Mouse (Mus musculus): ENCODE measurements around the gene Supt6. TPM values are rescaled to one million over a fixed set of nuclear protein-coding genes. Genes with fewer than 3 reads are reported as not detected.
"Not testable (repeated sequence)": the region's sequence is repeated elsewhere in the genome, so short reads cannot be mapped to it uniquely, and the experiment has no call there.

The Supt6 gene
- 17.4 and 19.8 TPM in 2 replicates for polyA plus RNA-seq (2012; rRNA removed)

DNA sequence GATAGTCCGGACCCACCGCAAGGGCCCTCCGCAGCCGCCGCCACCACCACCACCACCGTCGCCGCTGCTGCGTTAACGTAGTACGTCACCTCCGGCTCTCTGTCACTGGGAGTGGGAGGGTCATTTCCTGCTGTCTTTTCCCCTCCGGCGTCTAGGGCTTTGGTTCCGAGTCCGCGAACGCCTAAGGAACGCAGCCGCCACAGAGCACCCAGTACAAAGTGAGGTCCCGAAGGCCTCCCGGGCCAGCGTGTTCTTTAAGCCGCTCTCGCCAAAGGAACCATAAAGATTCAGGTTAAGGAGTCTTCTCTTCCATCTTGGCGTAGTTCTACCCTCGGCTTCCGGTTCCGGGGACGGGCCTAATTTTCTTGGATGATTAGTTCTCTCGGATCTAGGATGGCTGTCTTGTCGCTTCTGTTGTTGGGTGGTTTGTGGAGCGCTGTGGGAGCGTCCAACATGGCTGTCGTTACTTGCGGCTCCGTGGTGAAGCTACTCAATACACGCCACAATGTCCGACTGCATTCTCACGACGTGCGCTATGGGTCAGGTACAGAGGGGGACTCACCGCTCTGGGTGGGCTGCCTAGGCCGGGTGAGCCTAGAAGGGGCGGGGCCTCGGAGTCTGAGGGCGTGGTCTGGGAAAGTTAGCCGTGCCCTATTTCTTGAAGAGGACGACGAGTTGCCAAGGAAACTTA, at the start of gene Supt6, which contains the start of gene Sdf2:
Gene Supt6, minus strand, starts transcription at position 361 of the 691 bp plus-strand sequence.
Gene Sdf2, plus strand, starts transcription at position 120 of the 691 bp plus-strand sequence.
- under 1% methylated on average over 50 of the region's 50 CpGs for WGBS
- DNase-seq (ENCODE audit: low read depth, low spot score) = peak; percentile 93

DNA sequence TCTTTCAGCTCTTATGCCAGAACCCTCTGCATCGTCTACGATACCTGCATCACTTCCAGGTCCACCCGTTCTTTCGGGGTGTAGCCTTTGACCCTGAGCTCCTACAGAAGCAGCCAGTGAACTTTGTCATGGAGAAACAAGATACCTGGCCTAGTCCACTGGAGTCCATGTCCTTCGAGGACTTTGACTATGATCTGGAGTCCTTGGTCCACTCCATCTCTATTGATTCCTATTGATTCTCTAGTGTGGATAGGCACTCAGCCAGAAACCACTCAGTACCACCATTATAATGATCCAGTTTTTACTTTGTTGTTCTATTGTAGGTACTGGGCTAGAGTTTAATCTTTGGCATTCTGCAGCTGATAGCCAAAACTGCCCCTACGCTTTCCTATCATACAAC, 48.8 kb upstream of the Supt6 start:
- no peak for DNase-seq (ENCODE audit: low read depth, low spot score)
- 88% methylated on average over 6 of the region's 6 CpGs for WGBS

DNA sequence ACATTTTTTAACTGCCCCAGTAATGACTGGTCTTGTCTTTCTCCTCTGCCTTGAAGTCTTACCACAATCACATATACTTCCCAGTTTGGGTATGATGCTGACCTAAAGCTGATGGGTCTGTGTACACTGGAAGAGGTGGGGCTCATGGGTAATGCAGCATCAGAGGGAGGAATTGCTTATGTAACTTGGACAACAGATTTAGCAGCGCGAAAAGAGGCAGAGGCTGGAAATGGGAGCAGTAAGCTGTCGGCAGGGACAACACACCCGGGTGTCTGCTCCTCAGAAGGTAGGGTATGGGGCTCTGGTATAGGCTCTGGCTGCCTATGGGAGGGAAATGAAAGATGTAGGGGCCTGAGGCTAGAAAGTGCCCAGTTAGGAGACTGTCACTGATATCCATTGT, 44.9 kb upstream of the Supt6 start, which contains the start of gene BC030499:
Gene BC030499, plus strand, starts transcription at position 188 of the 400 bp plus-strand sequence.
- WGBS = 91% methylated on average over 4 of the region's 4 CpGs
- no peak for DNase-seq (ENCODE audit: low read depth, low spot score)

DNA sequence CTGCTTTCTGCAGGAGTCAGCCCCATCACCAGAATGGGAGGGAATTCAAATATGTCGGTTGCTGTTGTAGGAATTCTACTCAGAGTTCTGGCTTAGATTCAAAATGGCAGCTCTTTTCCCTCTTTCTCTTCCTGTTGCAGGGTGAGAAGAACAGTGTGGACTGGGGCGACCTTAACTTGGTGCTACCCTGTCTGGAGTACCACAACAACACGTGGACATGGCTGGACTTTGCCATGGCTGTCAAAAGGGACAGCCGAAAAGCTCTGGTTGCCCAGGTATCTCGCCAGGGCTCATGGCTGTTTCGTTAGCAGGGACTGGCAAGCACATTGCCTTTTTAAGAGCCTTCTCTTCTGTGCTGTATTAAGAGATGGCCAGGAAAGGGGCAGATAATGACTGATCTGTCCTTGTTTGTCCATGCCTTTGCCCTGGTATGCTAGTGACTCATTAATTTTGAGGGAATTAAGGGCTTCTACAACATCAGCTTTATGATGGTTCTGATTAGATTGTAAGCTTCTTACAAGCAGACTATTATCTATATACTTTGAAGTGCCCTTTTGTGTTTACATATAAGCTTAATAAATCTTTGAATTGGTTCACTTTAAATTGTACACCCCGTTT, 43.5 kb upstream of the Supt6 start:
- no peak for DNase-seq (ENCODE audit: low read depth, low spot score)
- 80% methylated on average over 7 of the region's 7 CpGs for WGBS

DNA sequence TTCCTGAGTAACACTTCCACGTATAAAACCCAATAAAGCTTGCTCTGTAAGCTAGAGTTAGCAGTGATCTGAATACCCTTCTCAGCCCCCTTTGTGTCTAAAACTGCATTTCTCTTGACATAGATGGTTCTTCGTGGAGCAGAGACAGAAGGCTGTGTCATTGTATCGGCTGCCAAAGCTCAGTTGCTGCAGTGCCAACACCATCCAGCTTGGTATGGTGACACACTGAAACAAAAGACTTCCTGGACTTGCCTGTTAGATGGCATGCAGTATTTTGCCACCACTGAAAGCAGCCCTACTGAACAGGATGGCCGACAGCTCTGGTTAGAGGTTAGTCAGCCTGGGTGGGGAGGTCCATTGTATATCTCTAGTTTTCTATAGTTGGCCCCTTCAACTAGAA, 33.8 kb upstream of the Supt6 start:
- 85% methylated on average over 4 of the region's 4 CpGs for WGBS
- DNase-seq (ENCODE audit: low read depth, low spot score) = no peak

DNA sequence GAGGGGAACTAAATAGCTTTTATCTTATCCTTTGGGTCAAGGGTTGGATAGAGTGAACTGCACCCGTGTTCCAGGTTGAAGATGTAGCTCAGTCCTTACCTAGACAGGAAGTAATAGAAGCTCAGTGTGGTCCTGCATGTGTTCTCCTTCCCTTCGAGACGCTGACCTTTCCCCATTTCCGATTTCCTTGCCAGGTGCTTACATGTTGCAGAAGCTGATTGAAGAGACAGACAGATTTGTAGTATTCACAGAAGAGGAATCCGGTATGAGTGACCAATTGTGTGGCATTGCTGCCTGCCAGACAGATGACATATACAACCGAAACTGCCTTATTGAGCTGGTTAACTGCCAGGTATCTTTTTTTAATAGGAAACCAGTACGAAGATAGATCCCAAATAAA, 33.1 kb upstream of the Supt6 start:
- no peak for DNase-seq (ENCODE audit: low read depth, low spot score)
- 75% methylated on average over 7 of the region's 7 CpGs for WGBS

DNA sequence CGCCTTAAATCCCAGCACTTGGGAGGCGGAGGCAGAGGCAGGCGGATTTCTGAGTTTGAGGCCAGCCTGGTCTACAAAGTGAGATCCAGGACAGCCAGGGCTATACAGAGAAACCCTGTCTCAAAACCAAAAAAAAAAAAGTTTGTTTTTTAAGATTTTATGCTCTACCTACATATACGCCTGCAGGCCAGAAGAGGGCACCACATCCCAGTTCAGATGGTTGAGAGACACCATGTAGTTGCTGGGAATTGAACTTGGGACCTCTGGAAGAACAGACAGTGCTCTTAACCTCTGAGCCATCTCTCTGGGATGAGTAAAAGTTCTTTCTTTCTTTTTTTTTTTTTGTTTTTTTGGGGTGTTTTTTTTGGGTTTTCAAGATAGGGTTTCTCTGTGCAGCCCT, 30.4 kb upstream of the Supt6 start:
- not testable (repeated sequence) for DNase-seq (ENCODE audit: low read depth, low spot score)

DNA sequence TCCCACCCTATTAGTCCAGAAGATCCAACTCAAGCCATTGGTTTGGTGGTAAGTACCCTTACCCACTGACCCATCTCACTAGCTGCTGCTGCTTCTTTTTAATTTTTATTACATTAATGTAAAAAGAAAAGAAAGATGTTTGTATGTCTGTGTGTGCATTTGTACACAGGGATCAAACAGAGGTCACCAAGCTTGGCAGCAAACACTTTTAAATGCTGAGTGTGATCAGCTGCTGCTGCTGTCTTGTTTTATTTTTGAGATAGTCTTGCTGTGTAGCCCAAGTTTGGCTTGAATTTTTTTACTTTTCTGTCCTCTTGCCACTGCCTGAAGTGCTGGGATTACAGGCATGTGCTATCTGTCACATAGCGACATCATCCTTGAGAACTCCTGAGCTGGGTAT, 29.8 kb upstream of the Supt6 start:
- 95% methylated on average over 1 of the region's 1 CpGs for WGBS
- DNase-seq (ENCODE audit: low read depth, low spot score) = no peak

More for the DNA sequence above, 30.4 kb upstream of the Supt6 start:
- 94% methylated on average over 4 of the region's 4 CpGs for WGBS

DNA sequence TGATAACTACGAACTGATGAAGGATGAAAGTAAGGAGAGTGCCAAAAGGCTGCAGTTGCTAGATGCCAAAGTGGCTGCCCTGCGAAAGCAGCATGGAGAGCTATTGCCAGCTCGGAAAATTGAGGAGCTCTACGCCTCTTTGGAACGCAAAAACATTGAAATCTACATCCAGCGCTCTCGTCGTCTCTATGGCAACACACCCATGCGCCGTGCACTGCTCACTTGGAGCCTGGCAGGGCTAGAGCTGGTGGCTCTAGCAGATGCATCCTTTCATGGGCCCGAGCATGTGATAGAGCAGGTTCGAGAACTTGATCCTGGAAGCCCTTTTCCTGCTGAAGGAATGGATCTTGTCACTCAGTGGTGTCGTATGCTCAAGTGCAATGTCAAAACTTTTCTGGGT, 26.2 kb upstream of the Supt6 start:
- WGBS = 92% methylated on average over 13 of the region's 13 CpGs
- DNase-seq (ENCODE audit: low read depth, low spot score) = no peak

DNA sequence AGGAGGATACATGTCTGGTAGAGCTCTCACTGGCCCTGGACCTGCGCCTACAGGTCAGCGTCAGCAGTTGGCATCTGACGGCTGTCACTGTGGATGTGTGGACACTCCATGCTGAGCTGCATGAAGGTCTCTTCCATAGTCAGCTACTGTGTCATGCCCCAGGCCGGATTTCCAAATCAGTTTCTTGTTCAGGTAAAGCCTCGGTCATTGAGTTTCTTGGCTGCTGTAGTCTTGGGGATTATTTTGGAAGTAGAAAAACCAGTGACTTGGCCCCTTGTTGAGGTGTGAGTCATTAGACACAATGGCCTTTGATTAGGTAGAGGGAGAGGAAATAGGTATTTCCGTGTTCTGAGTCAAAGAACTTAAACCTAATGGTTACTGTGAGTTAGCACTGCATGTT, 19.8 kb upstream of the Supt6 start:
- DNase-seq (ENCODE audit: low read depth, low spot score) = no peak
- WGBS = 90% methylated on average over 6 of the region's 6 CpGs

DNA sequence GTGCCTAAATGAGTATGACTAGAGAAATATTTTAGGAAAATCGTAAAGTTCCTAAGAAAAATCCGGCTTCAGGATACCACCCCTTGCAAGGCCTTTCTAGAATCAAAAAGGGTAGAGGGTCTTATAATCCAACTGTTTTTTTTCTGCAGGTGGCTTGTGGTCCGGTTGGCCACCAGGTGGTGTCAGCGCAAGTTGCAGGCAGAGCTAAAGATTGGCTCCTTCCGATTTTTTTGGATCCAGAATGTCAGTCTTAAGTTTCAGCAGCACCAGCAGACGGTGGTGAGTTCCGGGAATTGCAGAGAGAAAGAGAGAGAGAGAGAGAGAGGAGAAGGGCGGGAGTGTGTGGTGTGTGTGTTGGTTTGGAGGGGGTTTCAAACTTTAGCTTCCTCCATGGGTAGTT, 16.8 kb upstream of the Supt6 start:
- 4% methylated on average over 8 of the region's 8 CpGs for WGBS
- DNase-seq (ENCODE audit: low read depth, low spot score) = no peak

DNA sequence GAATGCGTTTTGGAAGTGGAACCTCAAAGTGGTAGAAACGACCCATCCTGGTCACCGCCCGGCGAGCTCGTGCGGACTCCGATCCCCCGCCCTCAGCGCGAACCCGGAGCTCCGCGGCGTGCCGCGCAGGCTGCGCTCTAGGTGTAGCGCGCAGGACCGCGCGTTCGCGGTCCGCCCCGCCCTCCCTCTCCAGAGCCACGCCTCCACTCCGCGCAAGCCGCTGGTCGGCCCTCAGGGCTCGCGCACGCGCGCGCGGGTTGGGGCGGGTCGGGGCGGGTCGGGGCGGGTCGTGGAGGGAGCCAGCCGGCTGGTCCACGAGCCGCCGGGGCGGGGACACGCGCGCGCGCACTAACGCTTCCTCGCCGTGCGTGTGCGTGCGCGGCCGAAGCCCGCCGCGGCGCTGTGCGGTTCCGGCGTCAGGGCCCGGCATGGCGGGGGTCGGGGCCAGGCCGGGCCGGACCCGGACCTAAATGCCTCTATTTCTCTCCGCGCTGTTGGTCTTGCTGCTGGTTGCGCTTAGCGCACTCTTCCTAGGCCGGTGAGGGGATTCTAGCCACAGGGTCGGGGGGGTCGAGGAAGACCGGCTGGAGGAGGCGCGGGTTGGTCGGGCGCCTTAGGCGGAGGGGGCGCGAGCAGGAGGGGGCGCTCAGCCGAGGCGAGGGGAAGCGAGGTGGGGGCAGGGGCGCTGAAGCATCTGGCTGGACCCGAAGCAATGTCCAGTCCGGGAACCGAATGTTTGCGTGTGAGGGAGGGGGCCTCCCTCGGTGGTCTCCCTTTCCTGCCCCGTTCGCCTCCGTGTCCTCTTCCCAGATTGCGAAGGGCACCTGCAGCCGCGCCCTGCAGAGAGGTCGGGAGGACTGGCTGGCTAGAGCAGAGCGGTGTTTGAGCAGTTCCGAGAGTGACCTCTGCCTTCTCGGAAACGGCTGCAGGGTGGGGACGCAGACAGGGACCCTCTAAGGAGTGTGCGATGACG, 15.9 kb upstream of the Supt6 start, which contains the start of gene 2610507B11Rik:
Gene 2610507B11Rik, plus strand, starts transcription at position 373 of the 973 bp plus-strand sequence.
- under 1% methylated on average over 113 of the region's 115 CpGs for WGBS
- peak; percentile 56 for DNase-seq (ENCODE audit: low read depth, low spot score)

DNA sequence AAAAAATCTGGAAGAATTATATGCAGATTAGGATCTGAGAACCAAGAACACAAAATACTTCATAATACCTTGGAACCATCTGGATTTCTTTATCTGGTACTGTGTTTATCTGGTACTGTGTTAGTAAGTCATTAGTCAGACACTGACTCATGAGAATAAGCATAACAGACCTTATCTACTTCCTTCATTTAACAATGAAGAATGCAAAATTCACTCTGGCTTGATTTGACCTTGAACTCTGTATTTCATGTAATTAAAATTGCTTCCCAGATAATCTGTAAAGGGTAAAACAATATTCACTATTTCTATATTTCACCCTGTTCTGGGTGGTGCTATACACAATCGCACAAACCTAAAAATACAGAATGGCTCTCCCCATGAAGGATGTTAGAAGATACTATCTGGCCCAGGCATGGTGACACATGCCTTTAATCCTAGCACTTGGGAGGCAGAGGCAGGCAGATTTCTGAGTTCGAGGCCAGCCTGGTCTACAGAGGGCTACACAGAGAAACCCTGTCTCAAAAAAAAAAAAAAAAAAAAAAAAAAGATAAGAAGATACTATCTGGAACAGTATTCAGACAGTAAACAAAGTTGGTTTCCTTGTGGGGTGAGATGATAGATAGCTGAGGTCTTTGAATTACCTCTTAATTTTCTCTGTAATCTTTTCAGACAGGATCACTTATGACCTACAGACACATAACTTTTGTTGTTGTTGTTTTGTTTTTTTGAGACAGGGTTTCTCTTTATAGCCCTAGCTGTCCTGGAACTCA, 14.9 kb upstream of the Supt6 start:
- 91% methylated on average over 2 of the region's 2 CpGs for WGBS
- no peak for DNase-seq (ENCODE audit: low read depth, low spot score)

DNA sequence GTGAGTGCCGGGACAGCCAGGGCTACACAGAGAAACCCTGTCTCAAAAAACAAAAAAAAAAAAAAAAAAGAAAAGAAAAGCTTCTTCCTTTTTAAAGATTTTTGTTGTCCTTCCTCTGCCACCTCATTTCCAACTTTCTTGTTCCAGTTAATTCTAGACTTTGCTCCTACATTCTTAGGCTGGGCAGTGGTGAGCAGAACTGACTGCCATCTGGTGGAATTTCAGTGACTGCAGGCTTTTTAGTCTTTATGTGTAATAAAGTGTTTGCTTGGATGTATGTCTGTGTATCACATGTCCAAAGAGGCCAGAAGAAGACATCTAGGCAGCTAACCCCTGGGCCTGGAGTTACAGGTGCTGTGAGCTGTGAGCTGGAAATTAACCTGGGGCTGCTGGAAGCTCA, 10.8 kb upstream of the Supt6 start:
- WGBS = 100% methylated on average over 1 of the region's 1 CpGs

DNA sequence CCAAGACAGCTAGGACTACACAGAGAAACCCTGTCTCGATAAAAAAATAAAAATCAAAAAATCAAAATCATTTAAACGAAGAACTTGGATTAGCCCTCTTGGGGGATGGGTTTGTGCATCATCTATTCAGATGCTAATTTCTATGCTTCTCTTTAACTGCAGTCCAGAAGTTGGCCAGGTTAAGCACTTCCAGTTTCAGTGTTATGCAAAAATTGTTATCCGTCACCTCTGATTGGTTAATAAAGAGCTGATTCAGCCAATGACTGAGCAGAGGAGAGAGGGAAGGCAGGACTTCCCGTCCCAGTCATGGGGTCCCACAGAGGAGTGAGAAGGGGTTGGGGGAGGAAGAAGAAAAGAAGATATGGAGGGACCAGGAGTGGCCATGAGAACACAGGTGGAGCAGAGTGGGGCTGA, 1.9 kb upstream of the Supt6 start:
- DNase-seq (ENCODE audit: low read depth, low spot score) = no peak
- WGBS = 65% methylated on average over 4 of the region's 4 CpGs

More for the DNA sequence above, 10.8 kb upstream of the Supt6 start:
- no peak for DNase-seq (ENCODE audit: low read depth, low spot score)

DNA sequence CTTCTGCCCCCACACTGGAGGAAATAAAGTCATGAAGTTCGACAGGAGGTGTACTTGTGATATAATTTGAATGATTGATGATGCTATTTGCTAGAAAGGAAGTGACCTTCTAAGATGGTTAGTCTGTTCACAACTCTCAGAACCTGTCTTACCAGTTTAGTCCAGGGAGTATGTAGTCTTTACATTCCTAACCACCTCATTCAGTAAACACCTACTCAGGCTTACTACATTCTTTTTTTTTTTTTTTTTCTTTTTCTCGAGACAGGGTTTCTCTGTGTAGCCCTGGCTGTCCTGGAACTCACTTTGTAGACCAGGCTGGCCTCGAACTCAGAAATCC, 1.2 kb upstream of the Supt6 start:
- 19% methylated on average over 3 of the region's 3 CpGs for WGBS
- peak; percentile 78 for DNase-seq (ENCODE audit: low read depth, low spot score)

DNA sequence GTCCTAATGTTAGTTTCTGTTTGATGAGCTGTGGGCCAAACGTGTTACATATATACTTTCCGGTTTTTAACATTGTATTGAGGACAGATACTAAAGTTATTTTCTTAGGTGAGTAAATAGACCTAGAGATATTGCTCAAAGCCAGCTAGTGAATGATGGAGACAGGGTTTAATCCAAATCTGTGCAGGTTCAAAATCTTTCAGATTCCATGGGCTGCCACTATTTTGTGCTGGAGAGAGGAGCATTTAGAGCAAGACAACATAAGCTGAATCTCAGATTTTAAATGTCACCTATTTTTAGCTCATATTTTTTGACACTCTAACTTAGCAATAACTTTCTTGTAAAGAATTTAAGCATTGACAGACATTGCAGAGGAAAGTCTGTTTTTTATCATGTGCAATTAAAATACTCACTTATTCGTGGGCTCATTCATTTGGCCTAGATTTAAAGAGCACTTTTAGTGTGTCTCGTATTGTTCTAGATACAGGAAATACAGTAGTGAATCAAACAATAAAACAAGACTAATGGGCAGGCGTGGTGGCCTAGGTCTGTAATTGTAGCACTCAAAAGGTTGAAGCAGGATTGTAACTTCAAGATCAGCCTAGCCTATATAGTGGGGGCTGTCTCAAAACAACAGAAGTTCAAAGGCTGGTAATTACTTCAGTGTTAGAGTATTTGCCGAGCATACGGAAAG, 678 bp upstream of the Supt6 start:
- DNase-seq (ENCODE audit: low read depth, low spot score) = peak; percentile 55
- 9% methylated on average over 7 of the region's 7 CpGs for WGBS

DNA sequence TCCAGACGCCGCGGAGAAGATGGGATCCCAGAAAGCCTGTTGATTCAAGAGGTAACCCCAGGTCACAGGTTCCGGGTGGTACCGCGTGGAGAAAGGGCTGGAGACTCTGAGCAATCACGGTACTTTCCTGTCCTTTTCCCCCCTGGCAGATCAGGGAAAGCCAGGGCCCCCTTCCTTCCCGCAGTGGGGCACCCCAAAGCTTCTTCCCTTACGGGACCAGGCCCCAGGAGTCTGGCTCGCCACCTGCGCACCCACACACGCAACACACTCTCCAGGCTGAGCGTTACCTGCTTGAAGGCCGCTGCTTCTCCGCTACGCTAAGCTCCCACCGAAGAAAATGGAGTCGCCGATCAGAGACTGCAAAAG, 543 bp downstream of the Supt6 start:
- WGBS = under 1% methylated on average over 19 of the region's 19 CpGs
- no peak for DNase-seq (ENCODE audit: low read depth, low spot score)
